Mouse (Mus musculus) myocyte (in vitro differentiated cells): ENCODE data around the gene Cebpg. TPM values are rescaled to one million over a fixed set of nuclear protein-coding genes. Genes with fewer than 3 reads are reported as not detected.

Source experiments
- H3K27me3 ChIP-seq: one replicate; pipeline ENCODE4 v1.6.1; 2011; ENCODE audit not compliant: control insufficient read depth, insufficient read depth, insufficient read length
- H3K36me3 ChIP-seq: one replicate; pipeline ENCODE4 v1.6.1; 2011; ENCODE audit not compliant: control insufficient read depth, insufficient read depth
- H3K4me2 ChIP-seq: one replicate; pipeline ENCODE4 v1.6.1; 2011; ENCODE audit warnings: low read depth, control low read depth
- H3K4me3 ChIP-seq: one replicate; pipeline ENCODE4 v1.5.1; 2011; ENCODE audit warnings: mild to moderate bottlenecking, control low read depth, moderate library complexity
- H3K79me2 ChIP-seq: one replicate; pipeline ENCODE4 v1.6.1; 2011; ENCODE audit not compliant: control insufficient read depth, insufficient read depth
- H3ac ChIP-seq: one replicate; pipeline ENCODE4 v1.6.1; 2011; ENCODE audit not compliant: control insufficient read depth, insufficient read length
- CEBPB ChIP-seq: IDR thresholded peaks from 2 replicates; pipeline ENCODE4 v1.6.1; 2011; ENCODE audit warnings: mild to moderate bottlenecking, moderate library complexity; ENCODE audit not compliant: poor library complexity, insufficient read depth, severe bottlenecking
- E2F4 ChIP-seq: IDR thresholded peaks from one replicate; pipeline ENCODE4 v1.6.1; 2011; ENCODE audit warnings: mild to moderate bottlenecking, control low read depth, moderate library complexity; ENCODE audit not compliant: insufficient read depth
- MAX ChIP-seq: IDR thresholded peaks from one replicate; pipeline ENCODE4 v1.6.1; 2011; ENCODE audit warnings: low read depth, mild to moderate bottlenecking, control low read depth
- MYOD1 ChIP-seq, 3 experiments: IDR thresholded peaks; one replicate each; pipeline ENCODE4 v1.6.1; 2011; ENCODE audit warnings: control low read depth in 2 of 3, low read depth in 2 of 3, mild to moderate bottlenecking in 2 of 3, moderate library complexity in 1 of 3; ENCODE audit not compliant: insufficient read length in 2 of 3, control insufficient read depth in 1 of 3
- MYOG ChIP-seq, 3 experiments: IDR thresholded peaks; one replicate each; pipeline ENCODE4 v1.6.1; 2011; ENCODE audit warnings: control low read depth in 2 of 3, low read depth in 2 of 3, mild to moderate bottlenecking in 2 of 3; ENCODE audit not compliant: insufficient read length in 2 of 3, control insufficient read depth in 1 of 3, insufficient read depth in 1 of 3
- POLR2A ChIP-seq: IDR thresholded peaks from one replicate; pipeline ENCODE4 v1.6.1; 2011; ENCODE audit warnings: low read depth, mild to moderate bottlenecking, control low read depth, moderate library complexity; ENCODE audit not compliant: insufficient read length
- POLR2AphosphoS2 ChIP-seq: IDR thresholded peaks from one replicate; pipeline ENCODE4 v1.6.1; 2011; ENCODE audit warnings: low read depth, control low read depth; ENCODE audit not compliant: insufficient read length
- REST ChIP-seq: IDR thresholded peaks from one replicate; pipeline ENCODE4 v1.6.1; 2011; ENCODE audit warnings: mild to moderate bottlenecking, control low read depth, moderate library complexity; ENCODE audit not compliant: insufficient read depth, insufficient read length
- SRF ChIP-seq: IDR thresholded peaks from one replicate; pipeline ENCODE4 v1.6.1; 2011; ENCODE audit warnings: low read depth; ENCODE audit not compliant: control insufficient read depth, insufficient read length
- TCF12 ChIP-seq: IDR thresholded peaks from one replicate; pipeline ENCODE4 v1.6.1; 2011; ENCODE audit warnings: mild to moderate bottlenecking, control low read depth; ENCODE audit not compliant: poor library complexity, insufficient read depth, severe bottlenecking
- TCF3 ChIP-seq: IDR thresholded peaks from one replicate; pipeline ENCODE4 v1.6.1; 2011; ENCODE audit warnings: low read depth, control low read depth; ENCODE audit not compliant: insufficient read length
- USF1 ChIP-seq: IDR thresholded peaks from one replicate; pipeline ENCODE4 v1.6.1; 2011; ENCODE audit warnings: low read depth, mild to moderate bottlenecking, control low read depth, moderate library complexity
- polyA plus RNA-seq: library from polyadenylated mRNA; unstranded; fragments of >200 nt; fragmentation: generic; extraction: Trizol; gene quantifications from one replicate; pipeline ENCODE4 v1.2.1, GENCODE M21; 2012; ENCODE audit warnings: missing spikeins

Cebpg gene
- polyA plus RNA-seq, 1 experiment: 25.0 TPM

DNA sequence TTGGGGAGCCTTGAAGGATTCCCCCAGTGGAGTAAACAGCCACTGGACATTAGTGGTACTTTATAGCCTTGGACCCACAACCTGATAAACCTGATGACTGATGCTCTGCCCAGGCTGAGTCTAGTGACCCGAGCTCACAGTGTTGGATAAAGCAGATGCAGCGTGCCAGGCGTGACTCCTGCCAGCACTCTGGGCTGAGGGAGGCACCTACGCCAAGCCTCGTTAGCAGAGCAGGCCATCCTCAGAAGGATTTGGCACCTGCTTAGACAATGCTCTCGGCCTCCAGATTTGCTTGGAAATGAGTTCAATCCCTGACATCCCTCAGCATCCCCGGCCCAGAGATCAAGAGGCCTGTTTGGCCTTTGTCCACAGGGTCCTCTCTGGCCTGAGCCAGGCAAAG, 49.7 kb downstream of the Cebpg start:
- Histone ChIP-seq H3K4me3 (no peak overlapping the region), H3K79me2 (no peaks in the 10 kb centered on the region), H3K27me3 (no peaks in the 10 kb centered on the region), H3ac (no peak overlapping the region), H3K36me3 (no peaks in the 10 kb centered on the region), H3K4me2 (no peak overlapping the region)
- TF ChIP-seq POLR2A (no peak), MYOG (IDR thresholded peaks at IDR 0.05; ENCODE audit: control insufficient read depth in 1 of 3, insufficient read depth in 1 of 3, insufficient read length in 2 of 3, low read depth in 2 of 3) (no peak), MYOD1 (IDR thresholded peaks at IDR 0.05; ENCODE audit: control insufficient read depth in 1 of 3, insufficient read length in 2 of 3, low read depth in 2 of 3) (no peak), TCF12 (no peak), POLR2AphosphoS2 (no peak), CEBPB (no peak), MAX (no peak), TCF3 (no peak), SRF (no peak), REST (no peak)

DNA sequence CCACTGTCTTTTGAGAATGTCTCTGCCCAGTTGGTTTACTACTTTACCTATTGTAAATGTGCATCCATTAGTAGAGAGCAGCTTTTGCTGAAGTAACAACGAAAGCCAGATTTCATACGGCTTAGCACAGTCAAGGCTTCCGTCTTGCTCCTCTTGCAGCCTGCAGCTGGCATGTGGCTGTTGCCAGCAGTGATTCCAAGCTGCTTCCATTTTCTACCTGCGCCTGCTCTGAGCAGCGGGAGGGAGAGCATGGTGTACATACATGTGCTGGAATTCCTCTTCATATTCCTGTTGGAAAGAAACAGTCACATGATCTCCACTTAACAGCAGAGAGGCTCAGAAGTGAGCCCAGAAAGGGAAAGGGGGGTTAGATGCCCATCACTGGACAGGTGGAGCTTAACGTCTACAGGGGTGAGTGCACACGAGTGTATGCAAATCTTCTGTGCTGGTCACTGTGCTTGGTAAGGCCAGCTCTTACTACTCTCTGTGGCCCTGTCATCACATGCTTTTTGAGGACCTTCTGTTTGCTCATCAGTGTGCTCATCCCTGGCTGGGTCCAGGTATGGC, 53.1 kb downstream of the Cebpg start:
- Histone ChIP-seq H3K4me2 (no peak overlapping the region), H3K36me3 (no peaks in the 10 kb centered on the region), H3K4me3 (no peak overlapping the region), H3K79me2 (no peaks in the 10 kb centered on the region), H3ac (no peak overlapping the region), H3K27me3 (no peaks in the 10 kb centered on the region)
- TF ChIP-seq POLR2A (no peak), MAX (no peak), MYOG (IDR thresholded peaks at IDR 0.05; ENCODE audit: control insufficient read depth in 1 of 3, insufficient read depth in 1 of 3, insufficient read length in 2 of 3, low read depth in 2 of 3) (no peak), MYOD1 (IDR thresholded peaks at IDR 0.05; ENCODE audit: control insufficient read depth in 1 of 3, insufficient read length in 2 of 3, low read depth in 2 of 3) (no peak), REST (no peak), SRF (no peak), TCF3 (no peak), CEBPB (no peak), USF1 (no peak), TCF12 (no peak), E2F4 (no peak), POLR2AphosphoS2 (no peak)

DNA sequence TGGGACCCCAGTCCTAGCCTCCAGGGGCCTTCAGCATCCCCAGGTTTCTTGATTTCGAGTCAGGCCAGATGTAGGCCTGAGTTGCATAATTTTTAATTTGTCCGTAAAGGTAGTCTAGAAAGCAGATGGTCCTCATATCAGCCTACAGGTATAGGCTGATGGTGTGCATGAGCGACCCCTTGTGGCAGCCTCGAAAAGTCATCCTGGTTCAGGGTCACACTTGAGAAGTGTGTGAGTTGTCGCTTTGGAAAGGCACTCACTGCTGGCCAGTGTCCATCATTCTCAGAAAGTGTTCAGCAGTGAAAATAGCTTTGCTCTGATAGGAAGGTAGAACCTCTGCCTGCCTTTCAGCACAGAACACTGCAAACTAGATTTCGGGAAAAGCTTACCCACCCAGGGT, 55.5 kb downstream of the Cebpg start:
- Histone ChIP-seq H3K36me3 (no peaks in the 10 kb centered on the region), H3K4me3 (no peak overlapping the region), H3K4me2 (no peak overlapping the region), H3K79me2 (no peaks in the 10 kb centered on the region), H3K27me3 (no peaks in the 10 kb centered on the region), H3ac (no peak overlapping the region)
- TF ChIP-seq MYOD1 (IDR thresholded peaks at IDR 0.05; ENCODE audit: control insufficient read depth in 1 of 3, insufficient read length in 2 of 3, low read depth in 2 of 3) (no peak), TCF3 (no peak), E2F4 (no peak), POLR2AphosphoS2 (no peak), TCF12 (no peak), SRF (no peak), MYOG (IDR thresholded peaks at IDR 0.05; ENCODE audit: control insufficient read depth in 1 of 3, insufficient read depth in 1 of 3, insufficient read length in 2 of 3, low read depth in 2 of 3) (no peak), POLR2A (no peak), MAX (no peak), USF1 (no peak), REST (no peak), CEBPB (no peak)

Other genes starting within 250 kb of the Cebpg start
- not detected for gene Chst8, start 243.9 kb downstream of the Cebpg start, polyA plus RNA-seq
- 82.1 TPM for gene Pepd, start 144.2 kb downstream of the Cebpg start, polyA plus RNA-seq
- gene Cebpa, start 62.7 kb upstream of the Cebpg start, polyA plus RNA-seq: 7.7 TPM
- not detected for gene Slc7a10, start 129.8 kb upstream of the Cebpg start, polyA plus RNA-seq
- not detected for gene Lrp3, start 158.9 kb upstream of the Cebpg start, polyA plus RNA-seq